Mouse (Mus musculus): Measurements from ENCODE around the gene Hjurp. TPM values are rescaled to one million over a fixed set of nuclear protein-coding genes. Genes with fewer than 3 reads are reported as not detected.

The Hjurp gene
- polyA plus RNA-seq, 2 experiments, result 38.0 to 61.0 TPM

- TF ChIP-seq CTCF (IDR thresholded peaks at IDR 0.05; ENCODE audit: low read depth) (no peak), EP300 (IDR thresholded peaks at IDR 0.05; ENCODE audit: low read depth) (no peak)
- DNase-seq (ENCODE audit: low read depth in 3 of 3, low spot score in 3 of 3), result no peak
- H3K27ac ChIP-seq, result no peak overlapping the region
- ATAC-seq (ENCODE audit: insufficient read depth), result no peak
- peaks cover 6 to 37% of the 10 kb centered on the region in 2 experiments; a peak in 3 of 4 replicates for H3K4me1 ChIP-seq (replicated peaks; ENCODE audit: control insufficient read depth in 2 of 2, insufficient read depth in 2 of 2, low read length in 1 of 2)
- WGBS (ENCODE audit: insufficient replicate concordance), result 66% methylated on average over 6 of the region's 6 CpGs
- peaks cover 16% of the 10 kb centered on the region for H3K36me3 ChIP-seq (replicated peaks; ENCODE audit: control insufficient read depth, insufficient read depth, low read depth)
- no peaks in the 10 kb centered on the region for H3K27me3 ChIP-seq (ENCODE audit: control insufficient read depth, insufficient read depth, low read length)
- H3K4me3 ChIP-seq (ENCODE audit: insufficient read depth in 1 of 2, low read depth in 2 of 2, low read length in 2 of 2), result no peak overlapping the region
- no peak overlapping the region for H3K4me2 ChIP-seq (ENCODE audit: low read depth)
- H3K9me3 ChIP-seq (ENCODE audit: control insufficient read depth, low read length), result no peaks in the 10 kb centered on the region; the same call in 1 of the 2 replicates
- no peak overlapping the region for H3K9ac ChIP-seq (replicated peaks)
Observed at GRCm38 (mm10) chr1:88257681-88258080, 19.8 kb downstream of the Hjurp start.

DNA sequence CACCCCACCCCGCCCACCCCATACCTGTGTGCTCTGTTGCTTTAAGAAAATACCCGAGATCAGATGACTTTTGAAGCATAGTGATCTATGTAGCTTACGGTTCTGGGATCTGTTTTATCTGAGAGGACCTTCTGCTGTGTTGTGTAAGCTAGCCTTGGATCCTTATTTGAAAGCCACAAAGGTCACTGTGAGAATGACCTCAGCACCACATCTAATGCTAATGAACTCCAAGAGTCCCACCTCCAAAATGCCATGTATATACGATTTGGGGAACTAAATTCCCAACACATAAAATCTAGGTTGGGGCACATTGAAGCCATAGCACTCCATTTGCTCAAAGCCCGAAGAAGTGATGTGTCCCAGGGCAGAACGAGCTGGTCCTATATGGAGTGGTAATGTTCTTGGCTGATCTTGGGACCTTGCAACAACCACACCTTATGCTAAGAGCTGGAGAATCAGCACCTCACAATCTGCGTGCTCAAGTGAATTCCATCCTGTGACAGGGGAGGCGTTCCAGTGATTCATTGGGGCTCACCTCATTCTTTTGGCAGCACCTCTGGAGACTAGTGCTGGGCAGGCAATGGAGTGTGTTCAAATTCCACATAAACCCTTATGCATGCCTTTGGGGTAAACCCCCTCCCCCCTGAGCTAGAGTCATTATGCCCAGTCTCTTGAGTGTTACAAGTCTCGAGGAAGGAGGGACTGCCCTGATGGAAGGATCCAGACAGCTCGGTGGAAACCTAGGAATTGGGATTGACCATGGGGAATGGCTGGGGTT lies 20.4 kb downstream of the Hjurp start:
- peaks cover 10% of the 10 kb centered on the region for H3K36me3 ChIP-seq (replicated peaks; ENCODE audit: control insufficient read depth, insufficient read depth, low read depth)
- TF ChIP-seq CTCF (IDR thresholded peaks at IDR 0.05; ENCODE audit: low read depth) (no peak), EP300 (IDR thresholded peaks at IDR 0.05; ENCODE audit: low read depth) (no peak)
- H3K4me1 ChIP-seq (replicated peaks; ENCODE audit: control insufficient read depth in 2 of 2, insufficient read depth in 2 of 2, low read length in 1 of 2), result peaks cover 6 to 32% of the 10 kb centered on the region in 2 experiments; a peak in 3 of 4 replicates
- 57% methylated on average over 10 of the region's 10 CpGs for WGBS (ENCODE audit: insufficient replicate concordance)
- no peaks in the 10 kb centered on the region; the same call in 1 of the 2 replicates for H3K9me3 ChIP-seq (ENCODE audit: control insufficient read depth, low read length)
- H3K27ac ChIP-seq, result no peak overlapping the region
- H3K9ac ChIP-seq (replicated peaks), result no peak overlapping the region
- no peaks in the 10 kb centered on the region for H3K27me3 ChIP-seq (ENCODE audit: control insufficient read depth, insufficient read depth, low read length)
- DNase-seq (ENCODE audit: low read depth in 3 of 3, low spot score in 3 of 3), result no peak
- no peak overlapping the region for H3K4me2 ChIP-seq (ENCODE audit: low read depth)
- ATAC-seq (ENCODE audit: insufficient read depth), result no peak
- no peak overlapping the region for H3K4me3 ChIP-seq (ENCODE audit: insufficient read depth in 1 of 2, low read depth in 2 of 2, low read length in 2 of 2)

DNA sequence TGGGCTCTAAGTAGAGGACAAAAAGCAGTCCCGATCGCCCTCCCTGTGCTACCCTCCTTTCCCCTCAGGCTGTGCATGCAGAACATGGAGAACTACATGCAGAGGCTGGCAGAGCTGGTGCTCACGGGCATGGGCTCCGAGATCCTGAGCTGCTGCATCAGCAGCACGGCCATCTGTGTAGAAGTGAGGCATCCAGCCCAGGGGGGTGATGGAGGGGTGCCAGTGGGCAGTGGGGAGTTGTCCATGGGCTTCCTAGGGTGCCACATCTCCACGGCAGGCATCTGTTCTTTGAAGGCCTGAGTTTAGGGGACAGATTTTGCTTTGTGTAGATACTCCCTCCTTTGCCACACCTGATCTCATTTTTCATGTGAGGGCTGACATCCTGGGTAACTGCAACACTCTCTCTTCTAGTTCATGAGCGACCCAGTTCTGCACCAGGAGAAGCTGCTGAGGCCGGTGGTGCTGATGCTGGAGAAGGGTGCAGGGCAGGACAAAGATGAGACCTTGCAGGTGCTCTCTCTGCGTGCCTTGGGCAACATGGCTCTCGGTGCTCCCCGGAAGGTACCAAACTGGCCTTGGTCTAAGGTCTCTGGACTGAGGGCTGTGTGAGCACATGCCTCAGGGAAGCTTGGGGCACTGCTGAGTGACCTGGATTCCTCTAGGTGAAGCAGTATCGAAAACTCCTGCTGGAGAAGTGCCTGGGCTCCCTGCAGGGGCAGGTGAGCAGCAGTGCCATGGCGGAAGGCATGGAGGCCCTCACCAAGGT lies 21.3 kb downstream of the Hjurp start:
- peaks cover 3% of the 10 kb centered on the region; the same call in 1 of the 2 replicates for H3K36me3 ChIP-seq (replicated peaks; ENCODE audit: control insufficient read depth, insufficient read depth, low read depth)

DNA sequence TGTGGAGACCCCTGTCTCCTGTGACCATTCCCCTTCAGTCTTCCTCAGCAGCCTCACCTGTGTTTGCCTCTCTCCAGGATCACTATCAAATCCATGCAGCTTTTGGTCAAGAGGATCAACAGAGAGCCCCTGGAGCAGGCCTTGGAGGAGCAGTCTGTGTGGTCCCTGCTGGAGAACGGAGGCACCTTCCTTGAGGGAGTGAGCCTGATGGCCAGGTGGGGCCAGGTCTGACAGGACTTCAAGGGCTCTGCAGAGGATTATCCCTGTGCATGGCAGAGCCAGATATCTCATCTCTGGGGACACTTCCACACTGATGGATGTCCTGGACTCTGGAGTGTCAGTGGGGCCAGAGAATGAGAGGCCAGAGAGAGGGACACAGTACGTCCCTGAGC lies 22.0 kb downstream of the Hjurp start:
- peaks cover 6 to 17% of the 10 kb centered on the region in 2 experiments; a peak in 3 of 4 replicates for H3K4me1 ChIP-seq (replicated peaks; ENCODE audit: control insufficient read depth in 2 of 2, insufficient read depth in 2 of 2, low read length in 1 of 2)
- 45% methylated on average over 2 of the region's 2 CpGs for WGBS (ENCODE audit: insufficient replicate concordance)
- H3K4me3 ChIP-seq (ENCODE audit: insufficient read depth in 1 of 2, low read depth in 2 of 2, low read length in 2 of 2), result no peak overlapping the region
- no peak overlapping the region for H3K27ac ChIP-seq
- no peak overlapping the region for H3K4me2 ChIP-seq (ENCODE audit: low read depth)
- H3K27me3 ChIP-seq (ENCODE audit: control insufficient read depth, insufficient read depth, low read length), result no peaks in the 10 kb centered on the region
- no peaks in the 10 kb centered on the region; the same call in 1 of the 2 replicates for H3K9me3 ChIP-seq (ENCODE audit: control insufficient read depth, low read length)
- no peak for DNase-seq (ENCODE audit: low read depth in 3 of 3, low spot score in 3 of 3)
- ATAC-seq (ENCODE audit: insufficient read depth), result no peak
- no peak for TF ChIP-seq EP300 (IDR thresholded peaks at IDR 0.05; ENCODE audit: low read depth)
- no peak for TF ChIP-seq CTCF (IDR thresholded peaks at IDR 0.05; ENCODE audit: low read depth)
- no peaks in the 10 kb centered on the region for H3K36me3 ChIP-seq (replicated peaks; ENCODE audit: control insufficient read depth, insufficient read depth, low read depth)
- no peak overlapping the region for H3K9ac ChIP-seq (replicated peaks)

More for the DNA sequence above, 21.3 kb downstream of the Hjurp start:
- no peaks in the 10 kb centered on the region for H3K27me3 ChIP-seq (ENCODE audit: control insufficient read depth, insufficient read depth, low read length)
- no peak overlapping the region for H3K4me3 ChIP-seq (ENCODE audit: insufficient read depth in 1 of 2, low read depth in 2 of 2, low read length in 2 of 2)
- H3K9me3 ChIP-seq (ENCODE audit: control insufficient read depth, low read length), result no peaks in the 10 kb centered on the region; the same call in 1 of the 2 replicates
- ATAC-seq (ENCODE audit: insufficient read depth), result no peak
- H3K9ac ChIP-seq (replicated peaks), result no peak overlapping the region
- TF ChIP-seq CTCF (IDR thresholded peaks at IDR 0.05; ENCODE audit: low read depth), result no peak
- no peak for TF ChIP-seq EP300 (IDR thresholded peaks at IDR 0.05; ENCODE audit: low read depth)
- no peak overlapping the region for H3K4me2 ChIP-seq (ENCODE audit: low read depth)
- WGBS (ENCODE audit: insufficient replicate concordance), result 63% methylated on average over 13 of the region's 13 CpGs
- no peak overlapping the region for H3K27ac ChIP-seq
- H3K4me1 ChIP-seq (replicated peaks; ENCODE audit: control insufficient read depth in 2 of 2, insufficient read depth in 2 of 2, low read length in 1 of 2), result peaks cover 6 to 23% of the 10 kb centered on the region in 2 experiments; a peak in 3 of 4 replicates
- no peak for DNase-seq (ENCODE audit: low read depth in 3 of 3, low spot score in 3 of 3)
